Mouse (Mus musculus) forebrain, embryonic 15.5 days (tissue): Measurements from ENCODE around the gene Cdh8. TPM values are rescaled to one million over a fixed set of nuclear protein-coding genes. Genes with fewer than 3 reads are reported as not detected.

Experiments used
- ATAC-seq: fragments of 200-750 bp; cut with Nextera tagmentation; replicated peaks from 2 replicates; pipeline ENCODE4 v1.8.0; 2017; ENCODE audit warnings: mild to moderate bottlenecking, moderate TSS enrichment, moderate library complexity
- H3K27ac ChIP-seq: fragments of 300-500 bp; sonication (generic); replicated peaks from 2 replicates; pipeline ENCODE4 v1.5.1; 2015; ENCODE audit warnings: mild to moderate bottlenecking, inconsistent platforms
- H3K27me3 ChIP-seq: fragments of 300-500 bp; sonication (generic); 2 replicates; pipeline ENCODE4 v1.6.1; 2015; ENCODE audit warnings: inconsistent platforms
- H3K36me3 ChIP-seq: fragments of 300-500 bp; sonication (generic); 2 replicates; pipeline ENCODE4 v1.6.1; 2015; ENCODE audit warnings: mild to moderate bottlenecking, inconsistent platforms
- H3K4me1 ChIP-seq: fragments of 300-500 bp; sonication (generic); 2 replicates; pipeline ENCODE4 v1.6.1; 2015; ENCODE audit warnings: inconsistent platforms
- H3K4me2 ChIP-seq: fragments of 300-500 bp; sonication (generic); replicated peaks from 2 replicates; pipeline ENCODE4 v1.6.1; 2015; ENCODE audit warnings: mild to moderate bottlenecking, inconsistent platforms
- H3K4me3 ChIP-seq: fragments of 300-500 bp; sonication (generic); 2 replicates; pipeline ENCODE4 v1.5.1; 2015; ENCODE audit warnings: mild to moderate bottlenecking, inconsistent platforms
- H3K9ac ChIP-seq: fragments of 300-500 bp; sonication (generic); replicated peaks from 2 replicates; pipeline ENCODE4 v1.6.1; 2015; ENCODE audit warnings: mild to moderate bottlenecking, inconsistent platforms
- H3K9me3 ChIP-seq: fragments of 300-500 bp; sonication (generic); 2 replicates; pipeline ENCODE4 v1.6.1; 2016; ENCODE audit warnings: inconsistent platforms
- WGBS: fragments of 180-500 bp; shearing (Covaris S2); methylation state at CpG from one replicate; pipeline ENCODE4 v1.1.7; 2015; ENCODE audit warnings: mixed read lengths; 5-methylcytosine and 5-hydroxymethylcytosine counted together
- polyA plus RNA-seq: library from polyadenylated mRNA; unstranded; fragments of >200 nt; fragmentation: Nextera tagmentation; extraction: Ambion mirVana; gene quantifications from 2 replicates; pipeline ENCODE4 v1.2.1, GENCODE M21; 2015

Gene Cdh8
- polyA plus RNA-seq, 1 experiment from 2014 or later, result 39.8 TPM

DNA sequence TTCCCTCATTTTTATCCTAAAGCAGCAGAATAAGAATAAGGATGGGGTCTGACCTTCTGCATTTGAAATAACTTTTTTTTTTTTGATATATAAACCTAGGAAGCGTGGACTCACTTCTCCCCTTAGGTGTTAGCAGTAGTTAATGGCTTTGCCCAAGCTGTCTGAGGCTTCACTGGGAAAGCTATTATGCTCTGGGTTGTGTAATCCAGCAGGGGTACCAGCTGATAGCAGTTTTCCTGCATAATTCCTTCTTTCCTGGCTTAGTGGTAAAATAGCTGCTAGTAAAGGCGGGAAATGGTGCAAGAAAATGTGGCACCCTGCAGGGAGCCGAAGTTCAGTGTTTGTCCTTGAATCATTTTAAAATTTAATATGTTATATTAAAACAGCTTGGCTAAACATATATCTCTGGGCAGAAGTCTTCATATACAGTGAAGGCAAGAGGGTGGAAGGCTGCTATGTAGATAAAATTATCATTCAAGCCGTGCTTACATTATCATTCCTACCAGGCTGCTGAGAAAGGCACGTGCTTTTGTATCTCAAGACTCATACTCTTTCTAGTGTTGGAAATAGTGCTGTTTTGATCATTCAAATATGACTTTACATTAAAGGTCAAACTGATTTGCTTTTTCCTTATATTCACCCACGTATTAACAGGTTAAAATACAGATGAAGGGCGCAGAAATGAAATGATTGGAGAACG, 367.5 kb downstream of the Cdh8 start:
- no peaks in the 10 kb centered on the region for H3K9me3 ChIP-seq
- 79% methylated on average over 8 of the region's 8 CpGs for WGBS
- no peaks in the 10 kb centered on the region for H3K27me3 ChIP-seq
- H3K27ac ChIP-seq, result no peak overlapping the region
- H3K36me3 ChIP-seq, result no peaks in the 10 kb centered on the region
- no peak for ATAC-seq
- no peak overlapping the region for H3K9ac ChIP-seq
- H3K4me3 ChIP-seq, result no peak overlapping the region
- H3K4me2 ChIP-seq, result no peak overlapping the region
- no peaks in the 10 kb centered on the region for H3K4me1 ChIP-seq

- Histone ChIP-seq H3K4me3 (no peak overlapping the region), H3K36me3 (no peaks in the 10 kb centered on the region), H3K9ac (no peak overlapping the region), H3K27me3 (no peaks in the 10 kb centered on the region), H3K9me3 (no peaks in the 10 kb centered on the region), H3K4me2 (no peak overlapping the region), H3K27ac (no peak overlapping the region), H3K4me1 (no peaks in the 10 kb centered on the region)
- 92% methylated on average over 2 of the region's 2 CpGs for WGBS
- ATAC-seq, result no peak
Observed at GRCm38 (mm10) chr8:99040423-99040822, 375.8 kb downstream of the Cdh8 start.

DNA sequence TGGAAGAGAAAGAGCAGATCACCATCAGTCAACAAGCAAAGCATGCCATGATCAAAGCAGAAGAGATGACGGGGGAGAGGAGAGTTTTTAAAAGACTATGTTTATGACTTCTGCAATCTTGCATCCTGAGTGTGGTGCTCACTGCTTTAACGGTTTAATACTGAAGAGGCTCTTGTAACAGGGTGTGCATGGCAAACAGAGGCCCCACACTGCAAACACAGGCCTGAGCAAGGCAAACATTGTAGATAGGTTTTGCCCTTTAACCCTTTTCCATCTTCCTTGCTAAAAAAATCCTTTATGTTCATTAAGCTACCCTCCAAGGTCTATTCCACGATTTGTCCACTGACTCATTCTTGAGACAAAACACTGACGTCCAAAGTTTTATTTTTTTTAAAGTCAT, 385.2 kb downstream of the Cdh8 start:
- Histone ChIP-seq H3K4me2 (no peak overlapping the region), H3K4me1 (no peaks in the 10 kb centered on the region), H3K27me3 (no peaks in the 10 kb centered on the region), H3K4me3 (no peak overlapping the region), H3K36me3 (no peaks in the 10 kb centered on the region; the same call in 1 of the 2 replicates), H3K9ac (no peak overlapping the region), H3K9me3 (no peaks in the 10 kb centered on the region), H3K27ac (no peak overlapping the region)
- ATAC-seq, result no peak
- 85% methylated on average over 4 of the region's 4 CpGs for WGBS
